Mouse (Mus musculus) CH12.LX (cell line): ENCODE measurements around the gene Otogl. TPM values are rescaled to one million over a fixed set of nuclear protein-coding genes. Genes with fewer than 3 reads are reported as not detected.

ENCODE experiments used
- DNase-seq: peaks from one replicate; pipeline ENCODE4 v3.0.0-alpha.2; 2013; ENCODE audit errors: extremely low read depth
- H3K27ac ChIP-seq: 2 replicates; pipeline ENCODE4 v1.5.1; 2012; ENCODE audit warnings: low read depth, mild to moderate bottlenecking, control low read depth, moderate library complexity; ENCODE audit not compliant: insufficient read depth
- H3K27me3 ChIP-seq: replicated peaks from 2 replicates; pipeline ENCODE3; 2012; ENCODE audit warnings: inconsistent platforms
- H3K36me3 ChIP-seq, 2 experiments: replicated peaks in 1 of 2; 2 replicates each; pipeline versions ENCODE3 to v1.6.1; 2012; ENCODE audit warnings: inconsistent platforms in 1 of 2, low read length in 1 of 2, mild to moderate bottlenecking in 1 of 2, mixed read lengths in 1 of 2, moderate library complexity in 1 of 2; ENCODE audit not compliant: control insufficient read depth in 1 of 2, insufficient read depth in 1 of 2
- H3K4me1 ChIP-seq, 2 experiments: 2 replicates each; pipeline ENCODE4 v1.6.1; 2012; ENCODE audit warnings: inconsistent platforms in 1 of 2, moderate library complexity in 1 of 2; ENCODE audit not compliant: insufficient read depth in 2 of 2, control insufficient read depth in 1 of 2
- H3K4me2 ChIP-seq: 2 replicates; pipeline ENCODE4 v1.6.1; 2012; ENCODE audit warnings: low read depth, mild to moderate bottlenecking, control low read depth; ENCODE audit not compliant: poor library complexity, insufficient read depth, severe bottlenecking
- H3K4me3 ChIP-seq, 3 experiments: fragments of 150-350 bp in 1 of 3; sonication (generic) in 1 of 3; replicated peaks in 1 of 3; 2 replicates each; pipeline versions ENCODE3 to v1.5.1; 2011 to 2012; ENCODE audit warnings: low read depth in 2 of 3, low read length in 2 of 3, mild to moderate bottlenecking in 2 of 3, moderate library complexity in 2 of 3, control low read depth in 1 of 3, improper control_type of control experiment in 1 of 3, inconsistent platforms in 1 of 3, mixed read lengths in 1 of 3; ENCODE audit not compliant: poor library complexity in 1 of 3
- H3K79me2 ChIP-seq: replicated peaks from 2 replicates; pipeline ENCODE4 v1.6.1; 2012; ENCODE audit warnings: mild to moderate bottlenecking, moderate library complexity; ENCODE audit not compliant: control insufficient read depth, poor library complexity, insufficient read depth, severe bottlenecking; ENCODE audit errors: extremely low read depth
- H3K9ac ChIP-seq: 2 replicates; pipeline ENCODE4 v1.6.1; 2012; ENCODE audit warnings: low read depth, mild to moderate bottlenecking, control low read depth, moderate library complexity; ENCODE audit not compliant: insufficient read depth
- H3K9me3 ChIP-seq: replicated peaks from 2 replicates; pipeline ENCODE3; 2012; ENCODE audit warnings: low read length, inconsistent platforms, mixed read lengths
- CTCF ChIP-seq, 2 experiments: IDR thresholded peaks in 1 of 2; conservative IDR thresholded peaks in 1 of 2; 2 replicates each; pipeline ENCODE4 v1.5.1; 2011 to 2012; ENCODE audit warnings: low read depth in 2 of 2, low read length in 2 of 2, improper control_type of control experiment in 1 of 2, inconsistent platforms in 1 of 2, mild to moderate bottlenecking in 1 of 2, moderate library complexity in 1 of 2
- E2F4 ChIP-seq: IDR thresholded peaks from 2 replicates; pipeline ENCODE4 v1.6.1; 2011; ENCODE audit warnings: low read depth, low read length, improper control_type of control experiment; ENCODE audit not compliant: insufficient replicate concordance
- GABPA ChIP-seq: IDR thresholded peaks from 2 replicates; pipeline ENCODE4 v1.6.1; 2012; ENCODE audit warnings: low read depth, low read length, improper control_type of control experiment, inconsistent platforms; ENCODE audit not compliant: insufficient replicate concordance
- JUN ChIP-seq: IDR thresholded peaks from 2 replicates; pipeline ENCODE4 v1.6.1; 2011; ENCODE audit warnings: low read depth, mild to moderate bottlenecking, low read length, improper control_type of control experiment, moderate library complexity; ENCODE audit not compliant: insufficient read depth
- KAT2A ChIP-seq: IDR thresholded peaks from 2 replicates; pipeline ENCODE4 v1.6.1; 2012; ENCODE audit warnings: low read length, improper control_type of control experiment, inconsistent platforms; ENCODE audit not compliant: insufficient replicate concordance
- MAFK ChIP-seq: IDR thresholded peaks from 2 replicates; pipeline ENCODE4 v1.6.1; 2011; ENCODE audit warnings: low read length, improper control_type of control experiment; ENCODE audit not compliant: insufficient replicate concordance
- MXI1 ChIP-seq: IDR thresholded peaks from 2 replicates; pipeline ENCODE4 v1.6.1; 2011; ENCODE audit warnings: mild to moderate bottlenecking, low read depth, low read length, improper control_type of control experiment
- NRF1 ChIP-seq: IDR thresholded peaks from 2 replicates; pipeline ENCODE4 v1.6.1; 2014; ENCODE audit warnings: low read depth, mild to moderate bottlenecking, inconsistent platforms, low read length, improper control_type of control experiment, moderate library complexity
- PAX5 ChIP-seq: IDR thresholded peaks from 2 replicates; pipeline ENCODE4 v1.6.1; 2012; ENCODE audit warnings: low read length, inconsistent platforms, mixed read lengths
- POLR2A ChIP-seq: IDR thresholded peaks from 2 replicates; pipeline ENCODE4 v1.6.1; 2011; ENCODE audit warnings: low read depth, mild to moderate bottlenecking, improper control_type of control experiment, low read length
- POLR2AphosphoS2 ChIP-seq: IDR thresholded peaks from 2 replicates; pipeline ENCODE4 v1.6.1; 2011; ENCODE audit warnings: low read depth, low read length, improper control_type of control experiment
- RAD21 ChIP-seq: IDR thresholded peaks from 2 replicates; pipeline ENCODE4 v1.6.1; 2011; ENCODE audit warnings: low read depth, mild to moderate bottlenecking, low read length, improper control_type of control experiment, moderate library complexity
- SMC3 ChIP-seq: IDR thresholded peaks from 2 replicates; pipeline ENCODE4 v1.6.1; 2011; ENCODE audit warnings: low read depth, low read length, improper control_type of control experiment
- TBP ChIP-seq: conservative IDR thresholded peaks from 2 replicates; pipeline ENCODE4 v1.6.1; 2011; ENCODE audit warnings: low read depth, low read length, improper control_type of control experiment
- TCF12 ChIP-seq: IDR thresholded peaks from 2 replicates; pipeline ENCODE4 v1.6.1; 2014; ENCODE audit warnings: low read depth, mild to moderate bottlenecking, inconsistent platforms, low read length, improper control_type of control experiment
- ZC3H11A ChIP-seq: IDR thresholded peaks from 2 replicates; pipeline ENCODE4 v1.6.1; 2012; ENCODE audit warnings: low read depth, mild to moderate bottlenecking, inconsistent platforms, low read length, improper control_type of control experiment
- ZMIZ1 ChIP-seq: IDR thresholded peaks from 2 replicates; pipeline ENCODE4 v1.6.1; 2012; ENCODE audit warnings: low read depth, mild to moderate bottlenecking, inconsistent platforms, low read length, improper control_type of control experiment
- dilution Hi-C: fragments of 300-500 bp; cut with MboI; formaldehyde crosslinking; loops from 2 replicates; pipeline ENCODE4 v1.14.3; 2020; ENCODE audit warnings: low sequenced_read_pairs; ENCODE audit not compliant: extremely low pct_unique_long_range_greater_than_20kb, extremely low pct_ligation_motif_present
- in situ Hi-C: fragments of 300-500 bp; cut with MboI; formaldehyde crosslinking; loops from 3 replicates; pipeline ENCODE4 v1.14.3; 2019; ENCODE audit warnings: low sequenced_read_pairs, low pct_ligation_motif_present, low pct_unique_long_range_greater_than_20kb, mixed read lengths
- polyA plus RNA-seq: library from polyadenylated mRNA; unstranded; fragments of >175 nt; gene quantifications from 2 replicates; pipeline ENCODE4 v1.2.1, GENCODE M21; 2012; ENCODE audit warnings: low read depth; ENCODE audit not compliant: insufficient read length
- total RNA-seq, 2 experiments: library from RNA; depleted of rRNA; stranded (reverse); fragments of 300-350 nt in 1 of 2; fragments of >200 nt in 1 of 2; gene quantifications; 2 replicates each; pipeline ENCODE4 v1.2.3; 2012 to 2014

Otogl gene
- total and polyA plus RNA-seq, 3 experiments: 1.1 to 3.2 (median 2.1) TPM

- no peak overlapping the region for H3K4me2 ChIP-seq
- no peaks in the 10 kb centered on the region for H3K79me2 ChIP-seq
- in situ Hi-C loops: loop anchor here (25.0 kb wide), 1 partner anchor 236 kb away; no protein-coding TSS in a partner anchor
These were observed 39.7 kb upstream of the Otogl start for GRCm38 (mm10) chr10:107951596-107951995.

GRCm38 (mm10) chr10:107949945-107950344, 38.0 kb upstream of the Otogl start:
- TF ChIP-seq CTCF (conservative IDR thresholded peaks at IDR 0.05 in 1 of 2, IDR thresholded peaks at IDR 0.05 in 1 of 2; ENCODE audit: low read depth in 2 of 2, low read length in 2 of 2) (peak in 1 of 2 experiments; percentile 28; a peak in 2 of 4 replicates), E2F4 (no peak), PAX5 (no peak), MXI1 (no peak), MAFK (no peak), JUN (no peak), SMC3 (0 out of 2 replicates have a peak, but pooled peaks have one; percentile 4), GABPA (no peak), POLR2A (no peak), ZC3H11A (no peak), RAD21 (peak; percentile 31), NRF1 (no peak), KAT2A (no peak)
- Histone ChIP-seq H3K36me3 (no peaks in the 10 kb centered on the region), H3K9ac (no peak overlapping the region), H3K9me3 (no peaks in the 10 kb centered on the region), H3K4me1 (peaks cover 0 to 20% of the 10 kb centered on the region in 2 experiments; a peak in 2 of 4 replicates), H3K4me3 (no peak overlapping the region), H3K27me3 (no peaks in the 10 kb centered on the region), H3K4me2 (no peak overlapping the region), H3K27ac (no peak overlapping the region), H3K79me2 (no peaks in the 10 kb centered on the region)
- dilution Hi-C loops: no loop called here
- in situ Hi-C loops: loop anchor here (25.0 kb wide), 3 partner anchors 237 to 487 kb away; no protein-coding TSS in a partner anchor
- DNase-seq: no peak

More at GRCm38 (mm10) chr10:107951596-107951995, 39.7 kb upstream of the Otogl start:
- H3K27me3 ChIP-seq: no peaks in the 10 kb centered on the region
- no peak for TF ChIP-seq POLR2AphosphoS2
- no peak for TF ChIP-seq TBP
- TF ChIP-seq ZMIZ1: no peak
- TF ChIP-seq KAT2A: no peak
- no peak for TF ChIP-seq SMC3
- TF ChIP-seq POLR2A: no peak
- no peak for TF ChIP-seq TCF12
- DNase-seq: no peak
- H3K9me3 ChIP-seq: no peaks in the 10 kb centered on the region
- H3K36me3 ChIP-seq: no peaks in the 10 kb centered on the region
- no peak overlapping the region for H3K27ac ChIP-seq
- no peak overlapping the region for H3K4me3 ChIP-seq
- dilution Hi-C loops: no loop called here
- no peak overlapping the region for H3K9ac ChIP-seq
- H3K4me1 ChIP-seq: peaks cover 0 to 13% of the 10 kb centered on the region in 2 experiments; a peak in 2 of 4 replicates
